Mouse (Mus musculus) heart, adult 11 months (tissue): Measurements from ENCODE around the gene Stfa2l1.
"Not testable (repeated sequence)": the region's sequence is repeated elsewhere in the genome, so short reads cannot be mapped to it uniquely, and the experiment has no call there.

Source experiments
- DNase-seq: peaks from one replicate; pipeline ENCODE4 v3.0.0; 2022

Gene Stfa2l1

GRCm38 (mm10) chr16:36156402-36156975 lies at the start of gene Stfa2l1:
Gene Stfa2l1 (plus strand): TSS chr16:36156811.
- no peak for DNase-seq

- DNase-seq: peak; percentile 48
Observed at GRCm38 (mm10) chr16:36111486-36111885, 45.1 kb upstream of the Stfa2l1 start.

GRCm38 (mm10) chr16:36115751-36116150 lies 40.9 kb upstream of the Stfa2l1 start:
- DNase-seq: peak; percentile 53

GRCm38 (mm10) chr16:36128092-36128491 lies 28.5 kb upstream of the Stfa2l1 start:
- DNase-seq: no peak

- DNase-seq: no peak
Observed at GRCm38 (mm10) chr16:36131141-36131540, 25.5 kb upstream of the Stfa2l1 start, which contains the start of gene Csta1. Gene Csta1 (minus strand): TSS chr16:36131241.

- no peak for DNase-seq
Observed at GRCm38 (mm10) chr16:36138201-36138600, 18.4 kb upstream of the Stfa2l1 start.

- DNase-seq: not testable (repeated sequence)
Observed at GRCm38 (mm10) chr16:36167841-36168240, 11.2 kb downstream of the Stfa2l1 start.

GRCm38 (mm10) chr16:36176108-36176507 lies 19.5 kb downstream of the Stfa2l1 start:
- DNase-seq: no peak

GRCm38 (mm10) chr16:36179910-36180309 lies 23.3 kb downstream of the Stfa2l1 start:
- DNase-seq: no peak

- DNase-seq: not testable (repeated sequence)
Observed at GRCm38 (mm10) chr16:36183912-36184311, 27.3 kb downstream of the Stfa2l1 start, which contains the start of gene Gm5483. Gene Gm5483 (plus strand): TSS chr16:36184212.

- no peak for DNase-seq
Observed at GRCm38 (mm10) chr16:36199226-36199625, 42.6 kb downstream of the Stfa2l1 start.

GRCm38 (mm10) chr16:36203846-36204245 lies 47.2 kb downstream of the Stfa2l1 start:
- no peak for DNase-seq

GRCm38 (mm10) chr16:36205684-36206083 lies 49.1 kb downstream of the Stfa2l1 start:
- not testable (repeated sequence) for DNase-seq

- DNase-seq: peak; percentile 19
Observed at GRCm38 (mm10) chr16:36209967-36210453, 53.4 kb downstream of the Stfa2l1 start, which contains the start of gene Gm5416. Gene Gm5416 (plus strand): TSS chr16:36210403.
